Mouse (Mus musculus): ENCODE data around the gene Zfp523. TPM values are rescaled to one million over a fixed set of nuclear protein-coding genes. Genes with fewer than 3 reads are reported as not detected.

Gene Zfp523
- polyA plus RNA-seq (2016; fragmentation: Nextera tagmentation; extraction: Ambion mirVana), result 45.0 and 53.9 TPM in 2 replicates

DNA sequence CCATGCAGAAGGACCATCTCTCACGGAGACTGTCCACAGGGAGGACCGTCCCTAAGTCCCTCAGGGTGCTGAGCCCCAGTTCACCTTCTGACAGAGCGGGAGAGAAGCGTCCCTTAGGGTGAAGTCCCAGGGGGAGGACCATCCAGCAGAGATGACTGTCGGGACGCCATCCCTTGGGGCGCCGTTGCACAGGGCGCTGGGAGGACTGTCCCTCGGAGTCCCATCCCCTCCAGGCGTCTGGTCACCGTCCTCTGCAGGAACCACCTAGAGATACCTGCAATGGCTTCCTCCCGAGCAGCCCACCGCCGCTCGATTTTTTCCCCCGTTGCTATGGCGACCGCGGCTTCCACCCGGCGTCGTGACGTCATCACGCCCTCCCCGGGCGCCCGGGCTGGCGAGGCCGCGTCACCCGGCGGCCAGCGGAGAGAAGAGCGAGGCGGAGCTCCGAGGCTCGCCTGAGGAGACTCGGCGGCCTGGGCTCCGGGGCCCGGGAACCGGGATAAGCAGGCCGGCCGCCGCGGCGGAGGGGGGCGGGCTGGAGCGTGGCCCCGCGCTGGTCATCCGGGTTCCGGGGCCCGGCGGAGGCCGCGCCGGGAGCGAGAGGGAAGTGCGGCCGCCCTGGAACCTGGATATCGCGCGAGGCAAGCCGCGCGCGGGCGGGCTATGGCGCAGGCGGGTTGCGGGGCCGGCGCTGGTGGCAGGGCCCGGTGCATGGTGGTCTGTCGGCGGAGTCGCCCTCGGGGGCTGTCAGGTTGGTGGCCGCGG is at the start of gene Zfp523:
TSS of gene Zfp523 (plus strand) at position 355 of the 765 bp plus-strand sequence.
- Histone ChIP-seq H3K36me3 (0 out of 2 replicates have a peak, but pooled peaks cover 6% of the 10 kb centered on the region), H3K4me1 (peaks cover 31% of the 10 kb centered on the region), H3K4me2 (replicated peaks) (peak within 1 kb of the TSS; percentile 97), H3K9me3 (no peaks in the 10 kb centered on the region), H3K27ac (peak within 1 kb of the TSS; percentile 88), H3K9ac (peak within 1 kb of the TSS; percentile 96), H3K4me3 (peak within 1 kb of the TSS; percentile 88), H3K27me3 (replicated peaks) (no peaks in the 10 kb centered on the region)
- ATAC-seq (ENCODE audit: low FRiP score, low read depth), result peak; percentile 87
- WGBS, result under 1% methylated on average over 82 of the region's 82 CpGs

DNA sequence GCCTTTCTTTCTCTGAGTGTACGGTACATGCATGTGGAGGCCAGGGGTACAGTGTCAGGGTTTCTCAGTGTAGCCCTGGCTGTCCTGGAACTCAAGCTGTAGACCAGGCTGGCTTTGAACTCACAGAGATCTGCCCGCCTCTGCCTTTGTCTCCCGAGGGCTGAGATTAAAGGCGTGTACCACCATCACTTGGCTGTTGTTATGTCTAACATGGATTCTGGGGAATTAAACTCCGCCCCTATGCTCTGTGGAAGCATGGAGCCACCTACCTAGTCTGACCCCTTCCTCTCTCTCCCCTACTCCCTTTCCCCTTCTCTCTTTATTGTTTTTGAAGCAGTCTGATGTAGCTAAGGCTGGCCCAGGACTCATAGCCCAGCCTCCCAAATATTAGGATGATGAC is 47.1 kb upstream of the Zfp523 start:
- Histone ChIP-seq H3K4me2 (replicated peaks) (no peak overlapping the region), H3K36me3 (no peaks in the 10 kb centered on the region), H3K9ac (no peak overlapping the region), H3K4me3 (no peak overlapping the region), H3K27ac (no peak overlapping the region), H3K9me3 (no peaks in the 10 kb centered on the region), H3K4me1 (peaks cover 10% of the 10 kb centered on the region), H3K27me3 (replicated peaks) (no peaks in the 10 kb centered on the region; the same call in 1 of the 2 replicates)
- WGBS, result 86% methylated on average over 5 of the region's 5 CpGs
- no peak for ATAC-seq (ENCODE audit: low FRiP score, low read depth)

DNA sequence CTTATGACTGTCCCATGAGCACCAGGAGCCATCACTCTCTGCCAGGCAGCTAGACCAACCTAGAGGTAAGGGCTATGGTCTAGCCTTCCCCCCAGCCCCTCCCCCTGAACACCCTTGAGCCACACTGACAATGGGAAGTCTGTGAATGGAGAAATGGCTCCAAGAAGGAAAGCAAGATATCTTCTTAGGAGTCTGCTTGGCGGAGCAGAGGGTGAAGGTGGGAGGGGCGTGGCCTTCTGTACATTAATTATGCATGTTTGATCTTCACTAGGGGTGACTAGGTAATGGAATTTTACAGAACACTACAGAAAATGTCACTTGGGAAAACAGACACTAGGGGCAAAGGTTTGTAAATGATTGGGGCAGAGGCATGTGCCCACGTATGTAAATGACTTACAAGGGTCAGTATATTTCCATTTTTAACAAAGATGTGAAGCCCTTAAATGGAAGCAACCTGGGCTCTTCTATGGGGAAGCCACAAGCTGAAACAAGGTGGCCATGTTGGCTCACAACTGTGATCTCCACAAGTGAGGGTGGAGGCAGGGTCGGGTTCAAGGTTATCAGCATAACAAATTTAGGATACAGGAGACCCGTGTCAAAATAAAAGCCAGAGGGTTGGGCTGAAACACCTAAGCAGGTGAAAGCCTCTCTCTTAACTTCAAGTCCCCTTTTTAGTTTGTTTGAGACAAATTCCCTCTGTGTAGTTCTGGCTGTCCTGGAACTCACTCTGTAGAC is 46.4 kb upstream of the Zfp523 start:
- H3K9ac ChIP-seq, result no peak overlapping the region
- no peaks in the 10 kb centered on the region for H3K36me3 ChIP-seq
- H3K27me3 ChIP-seq (replicated peaks), result no peaks in the 10 kb centered on the region; the same call in 1 of the 2 replicates
- H3K4me1 ChIP-seq, result peaks cover 10% of the 10 kb centered on the region
- no peaks in the 10 kb centered on the region for H3K9me3 ChIP-seq
- no peak overlapping the region for H3K27ac ChIP-seq
- ATAC-seq (ENCODE audit: low FRiP score, low read depth), result no peak
- H3K4me2 ChIP-seq (replicated peaks), result no peak overlapping the region
- no peak overlapping the region for H3K4me3 ChIP-seq
- 75% methylated on average over 5 of the region's 5 CpGs for WGBS

DNA sequence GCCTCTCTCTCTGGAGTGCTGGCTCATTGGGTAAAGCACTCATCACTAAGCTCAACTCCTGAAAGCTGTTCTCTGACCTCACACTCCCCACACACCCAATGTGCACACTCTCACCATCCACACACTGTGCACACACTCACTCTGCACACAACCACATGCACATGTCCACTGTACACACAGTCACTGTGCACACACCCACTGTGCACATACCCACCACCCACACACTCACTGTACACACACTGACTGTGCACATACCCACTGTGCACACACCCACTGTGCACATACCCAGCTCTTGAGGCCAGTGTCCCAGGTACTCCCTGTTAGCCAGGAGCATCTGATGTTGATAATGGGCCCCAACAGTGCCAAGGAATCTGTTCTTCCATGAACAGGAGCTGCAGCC is 45.8 kb upstream of the Zfp523 start:
- H3K36me3 ChIP-seq, result no peaks in the 10 kb centered on the region
- no peaks in the 10 kb centered on the region; the same call in 1 of the 2 replicates for H3K27me3 ChIP-seq (replicated peaks)
- ATAC-seq (ENCODE audit: low FRiP score, low read depth), result no peak
- no peak overlapping the region for H3K9ac ChIP-seq
- H3K4me3 ChIP-seq, result no peak overlapping the region
- no peaks in the 10 kb centered on the region for H3K9me3 ChIP-seq
- H3K27ac ChIP-seq, result no peak overlapping the region
- H3K4me1 ChIP-seq, result peaks cover 10% of the 10 kb centered on the region
- H3K4me2 ChIP-seq (replicated peaks), result no peak overlapping the region

DNA sequence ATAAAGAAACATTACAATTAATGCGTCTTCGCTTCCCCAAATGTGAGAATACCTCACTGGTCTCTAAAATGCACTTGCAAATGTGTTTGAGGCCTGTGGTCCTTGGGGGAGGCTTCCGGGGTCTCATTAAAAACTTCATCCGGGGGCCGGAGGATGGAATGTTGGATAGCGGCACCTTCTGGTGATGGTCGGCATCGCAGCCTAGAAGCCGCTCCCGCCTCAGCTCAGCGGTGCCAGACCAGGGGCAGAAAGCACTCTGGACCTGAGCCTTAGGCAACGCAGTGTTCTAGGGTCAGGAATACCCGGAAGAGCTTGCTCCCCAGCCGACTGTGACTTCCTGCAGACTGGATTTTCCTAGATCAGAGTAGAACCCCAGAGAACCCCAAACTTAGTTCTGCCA is 43.7 kb upstream of the Zfp523 start:
- peaks cover 14% of the 10 kb centered on the region for H3K4me1 ChIP-seq
- H3K27me3 ChIP-seq (replicated peaks), result no peaks in the 10 kb centered on the region; the same call in 1 of the 2 replicates
- WGBS, result 5% methylated on average over 14 of the region's 14 CpGs
- H3K27ac ChIP-seq, result no peak overlapping the region
- no peak for ATAC-seq (ENCODE audit: low FRiP score, low read depth)
- no peak overlapping the region for H3K4me3 ChIP-seq
- no peaks in the 10 kb centered on the region for H3K9me3 ChIP-seq
- no peak overlapping the region for H3K9ac ChIP-seq
- no peaks in the 10 kb centered on the region for H3K36me3 ChIP-seq
- peak overlapping the region; percentile 21; the same call in 1 of the 2 replicates for H3K4me2 ChIP-seq (replicated peaks)

DNA sequence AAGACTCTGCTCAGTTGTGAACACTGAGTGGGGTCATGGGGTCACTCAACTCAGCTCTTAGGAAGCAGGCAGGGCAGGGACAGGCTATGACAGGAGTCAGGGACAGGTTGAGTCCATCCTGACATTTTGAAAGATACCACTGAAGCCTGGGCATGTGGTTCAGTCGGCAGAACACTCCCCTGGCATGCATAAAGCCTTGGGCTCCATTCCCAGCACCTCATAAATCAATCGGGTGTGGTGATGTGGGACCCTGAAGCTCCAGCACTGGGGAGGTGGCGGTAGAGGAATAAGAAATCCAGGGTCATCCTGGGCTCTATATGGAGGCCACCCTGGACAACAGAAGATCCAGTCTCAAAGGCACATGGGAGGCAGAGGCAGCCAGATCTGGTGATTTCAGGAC is 41.4 kb upstream of the Zfp523 start:
- Histone ChIP-seq H3K9ac (no peak overlapping the region), H3K4me1 (peaks cover 14% of the 10 kb centered on the region), H3K4me3 (no peak overlapping the region), H3K27ac (no peak overlapping the region), H3K27me3 (replicated peaks) (peaks cover 2% of the 10 kb centered on the region; the same call in 1 of the 2 replicates), H3K4me2 (replicated peaks) (no peak overlapping the region), H3K36me3 (no peaks in the 10 kb centered on the region), H3K9me3 (no peaks in the 10 kb centered on the region)
- 62% methylated on average over 3 of the region's 3 CpGs for WGBS
- no peak for ATAC-seq (ENCODE audit: low FRiP score, low read depth)

DNA sequence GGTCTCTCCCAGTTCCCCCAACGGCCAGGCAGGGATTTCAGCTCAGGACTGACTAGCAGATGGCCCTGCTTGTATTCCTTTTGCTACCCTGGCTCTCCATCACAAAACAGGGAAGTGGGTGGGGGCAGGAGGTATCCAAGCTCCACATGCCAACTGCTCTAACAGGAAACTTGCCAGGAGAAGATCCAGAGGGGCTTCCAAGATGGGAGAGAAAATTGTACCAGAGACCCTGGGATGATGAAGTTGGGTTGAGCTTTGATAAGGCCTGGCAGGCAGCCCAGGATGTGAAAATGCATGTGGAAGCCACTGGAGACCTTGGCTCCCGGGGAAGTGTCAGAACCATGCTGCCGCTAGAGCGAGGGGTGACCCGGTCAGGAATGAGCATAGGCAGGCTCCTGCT is 40.7 kb upstream of the Zfp523 start:
- Histone ChIP-seq H3K4me3 (no peak overlapping the region), H3K9ac (no peak overlapping the region), H3K27me3 (replicated peaks) (peaks cover 4% of the 10 kb centered on the region; the same call in 1 of the 2 replicates), H3K4me2 (replicated peaks) (no peak overlapping the region), H3K36me3 (no peaks in the 10 kb centered on the region), H3K4me1 (peaks cover 20% of the 10 kb centered on the region), H3K27ac (no peak overlapping the region), H3K9me3 (no peaks in the 10 kb centered on the region)
- ATAC-seq (ENCODE audit: low FRiP score, low read depth), result no peak
- 52% methylated on average over 5 of the region's 5 CpGs for WGBS

DNA sequence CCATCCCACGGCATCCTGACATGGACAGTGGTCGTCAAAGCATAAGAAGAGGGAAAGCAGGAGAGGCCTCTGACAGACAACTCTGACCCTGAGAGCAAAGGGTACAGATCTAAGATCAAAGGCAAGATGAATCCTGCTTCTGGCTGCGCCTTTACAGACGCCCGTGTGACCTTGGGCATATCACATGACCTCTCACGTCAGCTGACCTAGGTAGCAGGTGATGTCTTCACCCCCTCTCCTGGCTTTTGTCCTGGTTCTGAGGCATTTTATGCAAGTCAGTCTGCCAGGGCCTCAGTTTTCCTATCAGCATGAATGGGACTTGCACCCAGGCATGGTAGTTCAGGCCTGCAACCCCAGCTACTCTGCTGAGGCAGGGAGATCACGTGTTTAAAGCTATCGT is 38.9 kb upstream of the Zfp523 start:
- H3K36me3 ChIP-seq, result no peaks in the 10 kb centered on the region
- no peaks in the 10 kb centered on the region for H3K9me3 ChIP-seq
- H3K9ac ChIP-seq, result no peak overlapping the region
- 88% methylated on average over 8 of the region's 8 CpGs for WGBS
- H3K4me2 ChIP-seq (replicated peaks), result no peak overlapping the region
- peaks cover 4% of the 10 kb centered on the region; the same call in 1 of the 2 replicates for H3K27me3 ChIP-seq (replicated peaks)
- ATAC-seq (ENCODE audit: low FRiP score, low read depth), result no peak
- H3K27ac ChIP-seq, result no peak overlapping the region
- no peak overlapping the region for H3K4me3 ChIP-seq
- peaks cover 25% of the 10 kb centered on the region for H3K4me1 ChIP-seq

DNA sequence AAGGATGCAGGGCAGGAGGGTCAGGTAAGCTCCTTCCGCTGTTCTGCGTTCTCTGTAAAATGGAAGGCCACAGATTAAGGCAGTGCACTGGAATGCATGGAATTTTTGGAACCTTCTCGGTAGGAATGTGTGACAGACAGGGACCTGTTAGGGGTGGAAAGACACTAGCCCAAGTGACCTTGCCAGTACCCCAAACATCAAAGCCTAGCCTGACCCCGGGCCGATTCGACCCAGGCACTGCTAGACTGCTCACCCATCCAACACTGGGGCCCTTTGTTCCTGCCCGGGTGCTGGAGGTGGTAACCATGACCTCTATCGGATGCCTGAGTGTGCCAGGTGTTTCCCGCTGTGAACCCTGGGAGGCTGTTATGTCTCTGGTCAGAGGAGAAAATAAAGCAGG is 38.2 kb upstream of the Zfp523 start:
- H3K9me3 ChIP-seq, result no peaks in the 10 kb centered on the region
- H3K4me2 ChIP-seq (replicated peaks), result no peak overlapping the region
- peaks cover 4% of the 10 kb centered on the region; the same call in 1 of the 2 replicates for H3K27me3 ChIP-seq (replicated peaks)
- WGBS, result 66% methylated on average over 9 of the region's 9 CpGs
- no peaks in the 10 kb centered on the region for H3K36me3 ChIP-seq
- H3K4me3 ChIP-seq, result no peak overlapping the region
- H3K4me1 ChIP-seq, result peaks cover 32% of the 10 kb centered on the region
- H3K27ac ChIP-seq, result no peak overlapping the region
- H3K9ac ChIP-seq, result no peak overlapping the region
- no peak for ATAC-seq (ENCODE audit: low FRiP score, low read depth)

DNA sequence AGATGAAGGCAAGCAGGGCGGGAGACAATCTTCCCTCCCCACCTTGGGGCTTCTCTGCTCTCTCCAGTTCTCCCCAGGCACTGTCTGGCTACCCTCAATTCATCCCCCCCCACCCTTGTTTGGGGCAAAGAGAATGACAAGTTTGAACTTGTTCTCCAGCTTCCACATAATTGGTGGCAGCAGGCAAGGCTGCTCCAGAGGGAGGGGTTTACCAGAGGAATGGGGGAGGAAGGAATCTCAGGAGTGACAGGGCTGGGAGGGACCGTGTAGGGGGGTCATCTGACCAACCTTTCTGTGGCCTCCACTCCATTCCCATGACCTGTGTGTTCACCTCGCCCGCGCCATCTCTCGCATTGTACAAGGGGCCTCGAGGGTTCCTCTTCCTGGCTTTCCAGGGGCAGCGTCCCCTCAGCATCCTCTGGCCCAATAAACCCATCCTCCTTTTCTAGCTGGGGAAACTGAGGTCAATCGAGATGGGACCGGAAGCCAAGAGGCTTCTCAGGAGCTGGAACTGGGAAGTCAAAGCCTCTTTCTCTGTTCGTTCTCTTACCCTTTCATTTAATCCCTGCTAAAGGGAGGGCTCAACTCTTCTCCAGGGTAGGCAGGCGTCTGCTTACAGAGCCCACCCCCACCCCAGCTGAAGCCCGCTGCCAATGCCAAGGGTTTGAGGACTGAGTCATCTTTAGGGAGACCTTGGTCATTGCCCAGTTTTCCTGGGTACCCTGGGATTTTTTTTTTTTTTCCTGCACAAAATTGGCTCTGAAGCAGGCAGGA is 36.3 kb upstream of the Zfp523 start:
- WGBS, result 22% methylated on average over 13 of the region's 13 CpGs
- Histone ChIP-seq H3K4me2 (replicated peaks) (peak overlapping the region; percentile 94), H3K9ac (no peak overlapping the region), H3K9me3 (no peaks in the 10 kb centered on the region), H3K4me1 (peaks cover 50% of the 10 kb centered on the region), H3K27me3 (replicated peaks) (peaks cover 4% of the 10 kb centered on the region; the same call in 1 of the 2 replicates), H3K36me3 (no peaks in the 10 kb centered on the region), H3K4me3 (no peak overlapping the region), H3K27ac (peak overlapping the region; percentile 89; the same call in 1 of the 2 replicates)
- no peak for ATAC-seq (ENCODE audit: low FRiP score, low read depth)

DNA sequence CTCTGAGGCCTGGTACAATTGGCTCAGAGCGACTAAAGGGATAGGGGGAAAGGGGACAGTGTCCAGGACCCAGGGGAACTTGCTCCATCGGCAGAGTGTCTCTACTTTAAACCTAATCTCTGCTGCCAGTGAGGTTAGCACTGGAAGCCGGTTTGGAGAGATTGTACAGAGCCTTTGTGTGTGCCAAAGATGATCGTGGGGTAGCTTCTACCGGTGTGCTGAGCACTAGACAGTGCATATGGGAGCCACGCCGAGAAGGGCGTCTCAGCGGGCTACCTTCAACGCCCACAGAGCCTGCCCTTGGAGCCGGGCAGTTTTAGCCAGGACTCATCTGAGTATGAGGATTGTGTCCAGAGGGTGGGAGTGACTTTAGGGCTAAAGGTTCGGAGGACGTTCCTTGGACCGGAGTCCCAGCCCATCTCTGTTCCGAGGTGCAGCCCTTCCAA is 35.7 kb upstream of the Zfp523 start:
- H3K4me2 ChIP-seq (replicated peaks), result peak overlapping the region; percentile 94
- H3K9me3 ChIP-seq, result no peaks in the 10 kb centered on the region
- peak overlapping the region; percentile 89 for H3K27ac ChIP-seq
- 1% methylated on average over 15 of the region's 15 CpGs for WGBS
- H3K4me3 ChIP-seq, result peak overlapping the region; percentile 79
- H3K27me3 ChIP-seq (replicated peaks), result peaks cover 4% of the 10 kb centered on the region; the same call in 1 of the 2 replicates
- H3K4me1 ChIP-seq, result peaks cover 55% of the 10 kb centered on the region
- no peaks in the 10 kb centered on the region for H3K36me3 ChIP-seq
- H3K9ac ChIP-seq, result peak overlapping the region; percentile 88
- ATAC-seq (ENCODE audit: low FRiP score, low read depth), result peak; percentile 48
